Mouse (Mus musculus) kidney, adult 18-20 months (tissue): ENCODE data around the gene Wsb1.
"Not testable (repeated sequence)": the region's sequence is repeated elsewhere in the genome, so short reads cannot be mapped to it uniquely, and the experiment has no call there.

Experiments
- DNase-seq: peaks from one replicate; pipeline ENCODE4 v3.0.0; 2021

Gene Wsb1

DNA sequence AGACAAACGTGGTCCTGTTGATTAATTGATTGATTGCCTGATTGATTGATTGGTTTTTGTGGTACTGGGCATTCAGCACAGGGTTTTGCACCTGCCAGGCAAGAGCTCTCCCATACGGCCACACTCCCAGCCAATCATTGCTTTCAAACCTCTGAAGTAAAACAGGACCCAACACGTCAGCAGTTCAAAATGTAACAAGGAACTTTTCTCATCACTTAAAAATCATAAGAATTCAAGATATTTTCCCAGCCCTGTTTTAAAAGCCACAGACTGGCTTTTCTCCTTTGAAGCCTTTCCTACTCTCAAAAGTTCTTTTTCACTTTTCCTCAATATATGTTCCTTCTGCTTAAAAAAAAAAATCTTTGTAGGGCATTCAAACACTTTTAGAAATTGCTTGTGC lies 9.9 kb upstream of the Wsb1 start:
- DNase-seq = no peak

DNA sequence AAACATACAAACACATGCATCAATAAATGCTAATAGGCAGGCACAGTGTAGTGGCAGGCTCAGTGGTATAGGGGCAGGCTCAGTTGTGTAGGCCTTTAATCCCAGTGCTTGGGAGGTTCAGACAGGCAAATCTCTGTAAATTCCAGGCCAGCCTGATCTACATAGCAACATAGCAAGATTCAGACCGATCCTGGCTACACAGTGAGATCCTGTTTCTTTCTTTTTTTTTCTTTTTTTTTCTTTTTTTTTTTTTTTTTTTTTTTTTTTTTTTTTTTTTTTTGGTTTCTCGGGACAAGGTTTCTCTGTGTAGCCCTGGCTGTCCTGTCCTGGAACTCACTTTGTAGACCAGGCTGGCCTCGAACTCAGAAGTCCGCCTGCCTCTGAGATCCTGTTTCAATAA lies 5.7 kb upstream of the Wsb1 start:
- not testable (repeated sequence) for DNase-seq

DNA sequence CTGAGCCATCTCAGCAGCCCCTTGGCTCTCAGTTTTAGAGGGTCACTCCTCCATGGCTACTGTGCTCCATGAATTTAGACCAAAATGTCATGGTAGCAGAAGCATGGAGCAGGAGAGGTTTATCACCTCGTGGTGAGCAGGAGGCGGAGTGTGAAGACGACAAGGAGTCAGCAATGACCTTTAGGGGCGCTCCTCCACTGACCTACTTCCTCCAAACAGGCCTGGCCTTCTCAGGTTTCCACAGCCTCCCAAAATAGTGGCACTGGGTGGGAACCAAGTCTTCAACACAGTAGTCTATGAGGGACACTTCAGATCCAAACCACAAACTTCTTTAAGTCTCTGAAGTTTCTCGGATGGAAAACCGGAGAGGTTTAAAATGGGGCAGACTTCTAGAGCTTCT lies 4.3 kb upstream of the Wsb1 start:
- DNase-seq = no peak

DNA sequence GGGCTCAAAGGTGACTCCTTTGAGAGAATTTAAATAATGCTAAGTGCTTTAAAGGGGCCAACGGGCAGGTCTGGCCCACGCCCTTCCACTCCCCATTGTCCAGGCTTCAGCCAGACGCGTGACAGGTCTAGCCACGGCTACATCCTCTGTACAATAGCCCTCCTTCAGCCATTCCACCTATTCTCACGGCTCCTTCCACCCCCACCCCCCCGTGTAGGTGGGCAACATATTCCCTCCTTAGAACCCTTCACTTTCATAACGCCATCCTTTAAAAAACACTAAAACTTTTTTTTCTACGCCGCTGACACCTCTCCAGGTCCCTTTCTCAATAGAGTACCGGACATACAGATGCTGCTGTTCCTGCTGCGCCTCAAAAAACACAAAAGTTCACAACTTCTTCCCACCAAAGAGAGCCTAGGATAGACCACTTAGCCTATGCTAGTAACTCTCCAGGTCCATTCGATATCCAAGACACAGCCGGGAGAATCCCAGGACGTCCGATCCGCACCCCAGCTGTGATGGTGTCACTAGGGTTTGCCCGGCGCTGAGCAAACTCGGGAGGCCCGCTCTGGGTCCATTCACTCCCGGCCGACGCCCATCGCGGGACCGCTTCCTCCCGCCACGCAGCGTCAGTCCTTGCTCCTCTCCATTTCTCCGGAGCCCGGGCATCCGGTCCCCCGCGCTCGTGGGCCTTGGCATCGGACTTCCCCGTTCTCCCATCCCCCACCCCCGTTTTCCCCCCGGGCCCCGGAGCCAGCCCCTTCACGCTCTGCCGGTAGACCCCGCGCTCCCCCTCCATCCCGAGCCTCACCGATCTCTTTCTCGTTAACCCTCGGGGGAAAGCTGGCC lies 705 bp downstream of the Wsb1 start:
- peak; percentile 62 for DNase-seq

DNA sequence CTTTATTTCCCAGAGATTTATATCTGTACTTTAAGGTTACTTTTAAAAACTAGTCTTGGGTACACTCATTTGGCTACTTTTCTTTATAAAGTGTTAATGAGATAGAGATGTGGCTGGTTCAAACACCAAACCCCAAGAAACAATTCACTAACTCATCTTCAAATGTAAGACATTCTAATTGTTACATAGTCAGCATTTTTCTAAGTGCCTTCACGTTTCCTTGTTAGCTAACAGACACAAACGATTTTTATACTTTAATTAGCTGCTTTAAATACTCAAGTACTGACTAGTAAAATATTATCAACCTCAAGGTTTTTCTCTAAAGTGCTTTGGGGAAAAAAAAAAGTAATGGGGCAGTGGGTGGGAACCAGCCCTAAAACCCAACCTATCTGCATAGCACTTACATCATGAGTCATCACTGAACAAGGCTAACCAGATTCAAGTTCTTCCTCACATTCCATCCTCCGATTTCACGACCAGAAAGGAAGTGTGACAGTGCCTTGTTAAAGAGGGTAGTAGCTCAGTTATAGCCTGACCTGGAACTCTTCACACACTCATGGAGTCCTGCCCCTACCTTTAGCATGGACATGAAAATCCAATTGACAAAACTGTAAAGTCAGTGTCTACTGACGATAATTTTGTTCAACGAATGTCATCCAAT lies 1.5 kb downstream of the Wsb1 start:
- peak; percentile 41 for DNase-seq

DNA sequence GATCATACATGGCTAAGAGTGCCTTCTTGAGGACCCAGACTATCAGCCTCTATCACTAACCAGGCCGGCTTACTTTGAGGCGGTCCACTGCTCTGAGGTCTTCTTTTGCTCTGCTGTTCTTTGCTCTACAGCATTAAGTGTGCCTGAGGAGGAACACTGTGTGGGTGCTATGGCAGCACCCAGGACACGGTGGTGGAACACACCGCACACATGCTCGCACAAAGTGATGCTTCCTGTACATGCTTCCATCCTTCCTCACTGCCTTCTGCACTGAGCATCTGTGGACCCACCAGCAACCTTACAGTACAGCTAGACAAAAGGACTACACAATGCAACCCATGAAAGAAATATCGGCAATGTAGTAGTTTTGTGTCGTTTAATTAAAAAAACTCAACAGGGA lies 15.4 kb downstream of the Wsb1 start:
- DNase-seq = no peak

DNA sequence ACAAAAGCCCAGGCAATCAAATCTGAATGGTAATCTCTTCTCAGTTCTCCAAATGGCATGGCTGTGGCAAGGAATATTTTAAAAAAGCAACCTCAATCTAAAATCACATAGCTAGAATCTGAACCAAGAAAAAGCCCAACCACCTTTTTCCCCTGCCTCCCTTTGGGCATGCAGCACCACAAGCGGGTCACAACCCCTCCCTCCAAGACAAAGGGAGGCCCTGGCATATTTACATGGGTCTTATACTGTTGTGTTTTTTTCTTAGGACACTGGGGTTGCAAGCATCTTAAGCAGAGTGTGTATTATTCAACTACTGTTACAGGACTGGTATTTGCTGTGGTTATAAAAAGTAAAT lies 16.1 kb downstream of the Wsb1 start:
- no peak for DNase-seq

DNA sequence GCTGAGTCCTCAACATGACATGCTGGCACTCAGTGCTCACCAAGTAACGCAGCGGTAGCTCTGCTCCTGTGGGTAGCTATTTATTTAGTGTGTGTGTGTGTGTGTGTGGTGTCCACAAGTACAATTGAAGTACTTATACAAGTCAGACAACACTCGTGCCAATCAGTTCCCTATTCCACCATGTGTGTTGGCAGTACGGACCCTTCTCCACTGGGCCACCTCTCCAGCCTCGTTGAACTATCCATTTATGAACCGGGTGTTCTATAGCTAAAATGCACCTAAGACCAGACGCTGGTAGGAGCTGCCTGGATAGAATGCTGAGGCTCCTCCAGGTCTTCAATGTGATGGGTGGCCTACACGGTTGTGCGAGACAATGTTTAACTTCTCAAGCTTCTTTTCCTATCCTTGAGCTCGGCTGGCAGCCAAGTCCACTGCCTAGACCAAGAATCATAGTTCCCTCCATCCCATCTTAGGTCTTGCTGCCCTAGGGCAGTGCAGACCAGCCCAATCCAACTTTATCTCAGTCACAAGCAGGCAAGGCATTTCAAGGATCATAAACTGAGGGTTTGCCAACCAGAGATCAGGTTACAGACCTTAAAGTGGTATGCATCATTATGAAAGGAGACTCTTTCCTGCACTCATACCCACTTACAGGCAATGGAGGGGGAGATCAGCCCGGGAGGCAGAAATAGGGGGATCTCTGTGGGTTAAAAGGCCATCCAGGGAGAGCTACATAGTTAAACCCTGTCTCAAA lies 16.6 kb downstream of the Wsb1 start:
- peak; percentile 90 for DNase-seq

DNA sequence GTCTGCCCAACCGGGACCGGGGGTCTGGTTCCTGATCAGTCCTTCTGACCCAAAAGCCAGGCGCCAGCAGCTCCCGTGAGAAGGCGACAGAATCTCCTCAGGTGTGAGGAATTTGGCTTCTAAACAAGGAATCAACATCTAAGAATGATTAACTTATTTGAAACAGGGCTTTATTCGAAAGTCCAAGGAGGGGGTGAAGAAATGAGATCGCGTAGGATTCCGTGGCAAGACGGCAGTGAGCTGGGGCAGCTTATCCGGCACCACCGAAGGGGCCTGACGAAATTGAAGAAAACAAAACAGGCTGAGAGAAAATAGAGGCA lies 24.3 kb downstream of the Wsb1 start:
- DNase-seq = peak; percentile 82

DNA sequence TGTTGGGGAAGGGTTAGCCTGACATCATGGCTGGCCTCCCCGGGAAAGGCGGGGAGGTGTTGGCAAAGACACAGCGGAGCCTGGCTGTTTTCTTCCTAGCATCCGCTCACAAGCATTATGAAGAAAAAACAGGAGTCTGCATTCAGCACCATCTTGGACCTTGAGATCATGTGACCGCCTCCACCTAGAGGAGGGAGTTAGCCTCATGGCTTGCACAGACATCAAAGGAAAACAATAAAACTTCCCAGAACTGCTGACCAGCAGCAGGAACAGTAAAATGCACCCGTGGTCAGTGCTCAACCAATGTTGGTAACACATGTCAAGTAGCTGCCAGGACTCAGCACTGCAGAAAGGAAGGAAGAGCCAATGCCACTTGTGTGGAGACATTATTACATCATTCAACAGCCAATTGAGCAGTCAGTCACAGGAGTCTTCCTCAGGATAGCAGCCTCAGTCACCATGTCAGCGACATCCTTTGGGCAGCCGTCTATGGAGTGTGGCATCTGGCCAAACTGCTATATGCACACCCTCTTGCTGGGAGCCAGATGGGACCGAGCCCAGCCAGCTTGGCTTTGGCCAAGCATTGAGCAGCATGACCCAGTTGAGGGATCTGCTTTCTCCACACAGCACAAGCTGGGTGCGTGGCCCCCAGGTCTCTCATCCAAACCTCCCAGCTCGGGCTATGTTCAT lies 24.8 kb downstream of the Wsb1 start:
- no peak for DNase-seq

DNA sequence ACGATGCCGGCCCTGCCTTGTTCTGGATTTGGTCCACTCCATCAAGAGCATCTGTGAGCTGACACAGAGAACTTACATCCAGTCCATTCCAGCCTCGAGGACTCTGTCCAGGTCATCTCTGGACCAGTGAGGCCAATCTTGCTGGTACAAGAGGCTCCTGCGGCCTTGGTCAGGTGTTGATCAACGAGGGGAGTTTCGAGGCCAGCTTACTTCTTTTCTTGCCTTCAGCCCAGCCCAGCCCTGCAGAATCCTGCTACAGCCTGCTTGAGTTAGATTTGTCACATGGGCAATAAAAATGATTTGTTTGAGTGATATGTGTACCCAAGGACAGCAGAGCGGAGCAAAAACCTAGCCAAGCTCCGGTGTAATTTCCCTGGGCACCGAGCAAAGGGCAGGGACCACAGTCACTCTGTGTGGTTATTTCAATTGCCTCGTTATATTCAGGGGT lies 25.4 kb downstream of the Wsb1 start:
- peak; percentile 86 for DNase-seq

DNA sequence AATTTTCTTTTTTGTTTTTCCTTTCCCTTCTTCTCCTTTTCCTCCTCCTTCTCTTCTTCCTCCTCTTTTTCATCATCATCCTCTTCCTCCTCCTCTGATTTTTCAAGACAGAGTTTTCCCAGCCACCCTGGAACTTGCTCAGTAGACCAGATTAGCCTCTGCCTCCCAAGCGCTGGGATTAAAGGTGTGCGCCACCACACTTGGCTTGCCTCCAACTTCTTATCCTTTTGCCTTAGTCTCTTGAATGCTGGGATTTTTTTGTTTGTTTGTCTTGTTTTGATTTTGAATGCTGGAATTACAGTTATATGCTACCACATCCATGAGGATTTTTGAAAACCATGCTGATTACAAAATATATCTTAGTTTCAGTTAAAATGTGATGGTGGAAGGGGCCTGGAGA lies 26.4 kb downstream of the Wsb1 start:
- no peak for DNase-seq

DNA sequence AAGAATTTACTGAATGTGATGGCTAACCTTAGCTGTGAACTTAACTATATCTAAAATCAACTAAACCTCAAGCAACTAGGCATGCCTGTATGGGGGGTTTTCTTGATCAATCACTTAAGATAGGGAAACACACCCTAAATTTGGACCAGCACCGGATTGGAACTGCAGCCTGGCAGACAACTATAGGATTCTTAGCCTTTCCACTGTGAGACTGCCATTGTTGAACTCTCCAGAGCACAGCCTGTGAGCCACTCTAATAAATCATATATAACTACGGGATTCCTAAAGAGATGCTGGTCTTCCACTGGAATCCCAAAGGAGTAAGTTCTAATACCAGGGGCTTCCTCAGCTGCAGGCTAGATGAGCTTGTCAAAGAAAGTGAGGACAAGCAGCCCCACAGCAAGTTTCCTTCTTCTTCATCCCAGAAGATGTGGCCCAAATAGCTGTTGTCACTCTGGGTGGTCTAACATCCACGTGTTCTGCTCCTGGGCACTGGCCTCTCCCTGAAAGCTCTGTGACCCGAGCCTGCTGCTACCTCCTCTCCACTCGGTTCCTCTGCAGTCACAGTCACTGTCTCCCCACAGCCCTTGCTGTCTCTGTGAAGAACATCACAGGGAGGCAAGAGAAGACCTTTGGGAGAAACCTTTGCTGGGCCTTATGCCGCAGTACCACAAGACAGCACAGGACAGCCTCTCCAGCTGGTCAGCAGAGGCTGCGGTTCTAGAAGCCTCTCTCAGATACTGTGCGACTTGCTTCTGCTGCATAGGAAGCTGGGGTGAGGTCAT lies 28.9 kb downstream of the Wsb1 start:
- DNase-seq = no peak

DNA sequence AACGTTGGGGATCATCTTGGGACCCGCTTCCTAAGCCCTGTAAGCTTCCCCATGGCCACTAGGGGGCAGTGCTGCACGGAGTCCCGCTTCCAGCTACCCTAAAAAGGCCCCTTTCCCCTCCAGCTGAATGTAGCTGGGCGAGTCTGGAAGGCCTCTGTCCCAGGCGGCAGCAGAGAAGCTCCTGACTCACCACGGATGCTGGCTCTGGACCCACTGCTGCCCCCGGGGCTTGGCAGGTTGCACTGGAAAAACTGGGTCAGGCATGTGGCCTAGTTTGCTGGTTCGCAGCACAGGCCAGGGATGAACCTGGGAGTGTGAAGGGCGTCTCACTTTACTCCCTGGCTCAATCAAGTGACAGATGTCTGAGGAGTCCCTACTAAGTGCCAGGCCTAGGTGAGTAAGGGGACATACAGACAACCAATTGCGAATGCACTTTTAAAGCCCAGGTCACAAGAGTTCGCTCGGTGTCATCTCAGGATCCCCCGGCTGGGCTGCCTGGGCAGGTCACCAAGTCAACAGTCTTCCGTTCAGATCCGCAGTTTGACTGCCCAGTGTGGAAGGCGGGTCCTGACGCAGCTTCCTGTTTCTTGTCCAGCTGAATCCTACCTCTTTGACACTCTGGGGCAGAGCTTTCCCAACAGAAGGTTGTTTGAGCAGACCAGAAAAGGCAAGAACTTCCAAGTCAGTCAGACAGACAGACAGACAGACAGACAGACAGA lies 29.8 kb downstream of the Wsb1 start:
- peak; percentile 94 for DNase-seq

DNA sequence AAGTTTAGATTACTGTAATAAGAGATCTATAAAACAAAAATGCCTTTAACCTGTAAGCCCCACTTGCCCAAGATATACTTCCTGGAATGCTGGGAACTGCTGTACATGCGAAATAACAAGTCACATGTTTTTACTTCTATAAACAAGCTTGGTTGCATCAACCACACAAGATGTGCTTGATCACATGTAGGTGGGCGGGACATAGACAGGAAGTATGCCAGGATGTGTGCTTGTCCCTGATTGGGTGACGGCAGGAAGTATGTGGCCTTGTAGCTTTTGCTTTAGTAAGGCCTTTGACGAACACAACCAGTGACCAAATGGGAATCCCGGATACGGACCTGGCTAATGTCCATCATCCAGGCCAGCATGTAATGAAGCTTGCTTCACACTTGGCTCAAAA lies 31.1 kb downstream of the Wsb1 start:
- no peak for DNase-seq

DNA sequence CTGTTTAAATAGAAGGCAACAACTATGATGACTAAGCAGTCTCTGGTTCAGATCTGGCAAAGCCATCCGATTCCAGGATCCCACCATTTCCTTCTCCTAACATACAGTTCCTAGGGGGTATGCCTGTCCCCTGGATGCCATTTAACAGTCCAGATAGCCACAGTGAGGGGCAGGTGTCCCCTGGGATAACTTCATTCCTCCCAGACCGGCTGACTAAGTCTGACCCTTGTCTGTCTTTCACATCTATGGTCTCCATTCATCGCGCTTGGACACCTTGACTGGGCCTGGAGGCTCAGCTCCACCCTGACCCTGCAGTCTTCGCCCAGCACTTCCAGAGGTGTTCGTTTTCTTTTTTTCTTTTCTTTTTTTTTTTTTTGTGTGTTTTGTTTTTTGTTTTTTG lies 31.8 kb downstream of the Wsb1 start:
- DNase-seq = no peak

DNA sequence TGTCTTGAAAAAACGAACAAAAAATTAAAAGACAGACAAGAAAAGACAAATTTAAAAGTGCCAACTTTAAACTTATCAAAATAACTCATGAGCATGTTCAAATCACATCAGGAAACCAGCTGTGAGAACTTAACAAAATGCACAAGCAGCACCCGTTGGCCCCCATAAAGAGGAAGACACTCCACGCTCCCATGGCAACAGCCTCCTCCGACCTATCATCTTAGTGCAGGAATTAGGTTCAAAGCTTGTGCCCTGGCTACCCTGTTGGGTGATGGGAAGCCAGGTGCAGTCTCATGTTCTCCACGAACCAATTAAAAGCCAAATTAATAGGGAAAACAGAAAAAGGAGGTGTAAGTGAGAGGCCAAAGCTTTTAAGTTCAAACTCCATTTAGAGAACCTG lies 32.8 kb downstream of the Wsb1 start:
- no peak for DNase-seq

DNA sequence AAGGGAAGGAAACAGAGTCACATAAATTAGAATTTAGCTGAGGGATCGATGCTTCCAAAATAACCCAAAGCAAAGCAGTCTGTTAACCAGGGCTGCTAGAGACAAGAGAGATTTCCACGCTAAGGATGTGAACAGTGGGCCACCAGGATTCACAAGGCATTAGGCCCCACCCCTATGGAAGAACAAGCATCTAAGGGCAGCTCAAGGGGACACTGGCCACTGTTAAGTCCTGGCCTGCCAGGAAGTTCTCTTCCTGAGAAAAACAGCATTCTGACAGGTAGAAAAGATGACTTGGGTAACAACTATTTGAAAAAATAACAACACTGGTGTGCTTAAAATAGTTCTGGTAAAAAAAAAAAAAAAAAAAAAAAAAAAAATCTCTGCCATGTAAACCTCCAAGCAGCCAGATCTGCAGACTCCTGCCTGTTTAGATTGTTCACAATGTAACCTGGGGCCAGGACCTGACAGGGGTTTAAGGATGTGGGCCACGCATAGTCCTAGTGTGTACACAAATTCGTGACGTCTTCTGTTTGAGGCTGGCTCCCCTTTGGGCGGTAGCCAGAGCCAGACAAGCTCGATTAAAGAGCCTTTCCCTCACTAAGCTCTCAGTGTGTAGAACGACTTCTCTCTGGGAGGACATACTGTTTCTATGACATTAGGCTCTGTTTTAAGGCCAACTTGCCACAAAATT lies 35.4 kb downstream of the Wsb1 start:
- DNase-seq = no peak

DNA sequence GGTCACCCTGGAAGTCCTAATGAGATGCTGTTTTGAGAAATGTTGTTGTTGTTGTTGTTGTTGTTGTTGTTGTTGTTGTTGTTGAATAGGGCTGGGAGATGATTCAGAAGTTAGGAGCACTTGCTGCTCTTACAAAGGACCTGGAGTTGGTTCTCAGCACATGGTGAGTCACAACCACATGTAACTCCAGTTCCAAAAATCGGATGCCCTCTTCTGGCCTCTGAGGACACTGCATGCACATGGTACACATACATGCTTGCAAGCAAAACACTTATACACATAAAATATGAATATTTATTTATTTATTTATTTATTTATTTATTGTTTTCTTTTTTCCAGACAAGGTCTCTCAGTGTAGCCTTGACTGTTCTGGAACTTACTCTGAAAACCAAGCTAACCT lies 36.4 kb downstream of the Wsb1 start:
- no peak for DNase-seq

DNA sequence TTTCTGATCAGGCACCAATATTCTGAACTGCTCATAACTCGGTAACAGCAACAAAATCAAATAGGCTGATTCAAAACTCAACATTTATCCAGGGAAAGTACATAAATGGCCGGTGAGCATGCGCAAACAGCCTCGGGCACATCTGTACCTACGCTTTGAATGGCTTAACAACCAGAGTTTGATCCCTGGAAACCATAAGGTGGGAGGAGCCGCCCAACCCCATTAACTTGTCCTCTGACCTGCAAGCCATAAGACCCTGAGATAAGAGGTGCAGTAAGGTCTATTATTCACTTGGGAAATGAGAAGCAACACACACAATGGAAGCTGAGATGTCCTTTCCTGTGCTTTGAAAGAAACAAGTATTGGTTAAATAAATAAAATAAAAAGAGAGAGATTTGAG lies 37.3 kb downstream of the Wsb1 start:
- DNase-seq = no peak

DNA sequence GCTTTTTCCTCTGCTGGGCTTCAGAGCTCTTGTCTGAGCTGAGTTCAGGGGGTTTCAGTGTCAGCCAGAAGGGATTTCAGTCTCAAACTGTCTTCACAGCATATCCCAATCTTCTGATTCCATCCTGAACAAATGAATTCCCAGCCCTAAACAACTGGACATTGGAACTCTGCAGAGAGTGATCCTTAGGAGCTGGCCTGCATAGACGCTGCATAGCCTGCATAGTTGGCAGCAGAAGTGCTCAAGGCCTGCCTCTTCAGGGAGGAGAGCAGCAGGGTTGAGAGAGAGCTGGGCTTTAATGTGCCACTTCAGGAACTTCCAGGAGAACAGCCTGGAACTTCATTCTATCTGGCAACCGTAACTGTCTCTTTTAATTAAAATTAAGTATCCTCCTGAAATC lies 38.9 kb downstream of the Wsb1 start:
- DNase-seq = no peak
